Mouse (Mus musculus) heart, postnatal 0 days (tissue): ENCODE data around the gene Ctcf. TPM values are rescaled to one million over a fixed set of nuclear protein-coding genes. Genes with fewer than 3 reads are reported as not detected.
A peak's percentile ranks its signal among the peaks of the same experiment; 100 is the strongest.

Experiments
- ATAC-seq: fragments of 200-750 bp; cut with Nextera tagmentation; 2 replicates; pipeline ENCODE4 v1.8.0; 2017; ENCODE audit warnings: low read depth, moderate number of reproducible peaks, moderate library complexity; ENCODE audit not compliant: insufficient read depth
- DNase-seq: peaks from one replicate; pipeline ENCODE4 v3.0.0-alpha.2; 2016; ENCODE audit warnings: low spot score
- H3K27ac ChIP-seq: fragments of 300-500 bp; sonication (generic); 2 replicates; pipeline ENCODE4 v1.5.1; 2014; ENCODE audit warnings: low read depth, mild to moderate bottlenecking
- H3K27me3 ChIP-seq: fragments of 300-500 bp; sonication (generic); 2 replicates; pipeline ENCODE4 v1.6.1; 2014; ENCODE audit warnings: low read length, mixed read lengths; ENCODE audit not compliant: control insufficient read depth, insufficient read depth
- H3K36me3 ChIP-seq: fragments of 300-500 bp; sonication (generic); replicated peaks from 2 replicates; pipeline ENCODE4 v1.6.1; 2014; ENCODE audit warnings: low read length, mixed read lengths; ENCODE audit not compliant: control insufficient read depth, insufficient read depth
- H3K4me1 ChIP-seq: fragments of 300-500 bp; sonication (generic); 2 replicates; pipeline ENCODE4 v1.6.1; 2014; ENCODE audit warnings: antibody characterized with exemption; ENCODE audit not compliant: control insufficient read depth, insufficient read depth
- H3K4me2 ChIP-seq: fragments of 300-500 bp; sonication (generic); 2 replicates; pipeline ENCODE4 v1.6.1; 2014; ENCODE audit warnings: low read depth, mild to moderate bottlenecking, low read length, moderate library complexity
- H3K4me3 ChIP-seq: fragments of 300-500 bp; sonication (generic); 2 replicates; pipeline ENCODE4 v1.5.1; 2014; ENCODE audit warnings: low read depth, low read length
- H3K9ac ChIP-seq: fragments of 300-500 bp; sonication (generic); replicated peaks from 2 replicates; pipeline ENCODE4 v1.6.1; 2014; ENCODE audit warnings: low read depth, low read length, mixed read lengths
- H3K9me3 ChIP-seq: fragments of 300-500 bp; sonication (generic); replicated peaks from 2 replicates; pipeline ENCODE4 v1.6.1; 2016; ENCODE audit warnings: low read length; ENCODE audit not compliant: control insufficient read depth
- CTCF ChIP-seq: IDR thresholded peaks from 2 replicates; pipeline ENCODE4 v1.5.1; 2016; ENCODE audit warnings: antibody characterized with exemption, control low read depth, low read depth
- EP300 ChIP-seq: IDR thresholded peaks from 2 replicates; pipeline ENCODE4 v1.6.1; 2016; ENCODE audit warnings: antibody characterized with exemption, low read depth
- WGBS: fragments of 180-500 bp; shearing (Covaris S2); extraction: QIAGEN DNeasy Blood & Tissue Kit; methylation state at CpG from one replicate; pipeline ENCODE4 v1.1.7; 2014; 5-methylcytosine and 5-hydroxymethylcytosine counted together
- polyA plus RNA-seq: library from polyadenylated mRNA; unstranded; fragments of >200 nt; fragmentation: Nextera tagmentation; extraction: Ambion mirVana; gene quantifications from 2 replicates; pipeline ENCODE4 v1.2.1, GENCODE M21; 2015
- total RNA-seq: library from RNA; depleted of rRNA; stranded (reverse); fragments of >200 nt; gene quantifications from 2 replicates; pipeline ENCODE4 v1.2.3, GENCODE M21; 2014; ENCODE audit warnings: low replicate concordance

Ctcf gene
- total and polyA plus RNA-seq, 2 experiments from 2014 or later, result 13.7 to 42.0 TPM

DNA sequence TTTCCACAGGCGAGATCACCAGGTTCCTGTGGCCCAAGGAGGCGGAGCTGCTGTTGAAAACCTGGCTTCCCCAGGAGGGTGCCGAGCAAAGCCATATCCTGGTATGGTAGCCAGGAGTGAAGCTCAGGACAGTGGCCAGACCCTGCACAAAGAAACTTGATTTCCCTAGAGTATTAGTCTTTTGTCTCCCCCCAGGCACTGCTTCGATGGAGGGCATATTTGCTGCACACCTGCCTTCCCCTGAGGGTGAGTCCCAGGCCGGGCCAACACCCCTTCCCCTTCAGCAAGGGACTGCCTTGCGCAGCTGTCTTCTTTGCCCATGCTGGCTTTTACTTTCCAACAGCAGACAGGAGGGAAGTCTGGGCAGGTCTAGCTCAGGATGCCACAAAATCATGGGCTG lies 50.2 kb downstream of the Ctcf start:
- H3K9ac ChIP-seq, result no peak overlapping the region; the same call in 1 of the 2 replicates
- peaks cover 28% of the 10 kb centered on the region for H3K36me3 ChIP-seq
- TF ChIP-seq EP300 (no peak), CTCF (no peak)
- ATAC-seq (no peak), DNase-seq (no peak)
- H3K27me3 ChIP-seq, result 0 out of 2 replicates have a peak, but pooled peaks cover 5% of the 10 kb centered on the region
- 69% methylated on average over 6 of the region's 6 CpGs for WGBS
- H3K4me2 ChIP-seq, result peak overlapping the region; percentile 43; the same call in 1 of the 2 replicates
- no peaks in the 10 kb centered on the region for H3K9me3 ChIP-seq
- H3K4me3 ChIP-seq, result peak overlapping the region; percentile 22; the same call in 1 of the 2 replicates
- no peaks in the 10 kb centered on the region for H3K4me1 ChIP-seq
- H3K27ac ChIP-seq, result peak overlapping the region; percentile 14; the same call in 1 of the 2 replicates

DNA sequence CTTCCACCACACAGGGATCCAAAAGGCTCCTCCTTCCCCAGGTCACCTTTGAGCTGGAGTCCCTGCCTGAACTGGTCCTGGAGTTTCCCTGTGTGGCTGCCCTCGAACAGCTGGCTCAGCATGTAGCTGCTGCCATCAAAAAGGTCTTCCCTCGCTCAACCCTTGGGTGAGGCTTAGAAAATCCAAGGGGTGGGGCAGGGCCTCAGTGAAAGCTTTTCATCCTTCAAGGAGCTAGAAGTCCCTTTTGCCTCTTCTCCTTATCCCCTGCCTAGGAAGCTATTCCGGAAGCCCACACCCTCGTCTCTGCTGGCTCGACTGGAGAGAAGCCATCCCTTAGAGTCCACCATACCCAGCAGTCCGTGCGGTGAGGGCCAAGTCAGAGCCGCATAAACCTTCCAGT lies 51.1 kb downstream of the Ctcf start:
- DNase-seq, result no peak
- no peak for ATAC-seq
- Histone ChIP-seq H3K4me3 (no peak overlapping the region), H3K36me3 (peaks cover 19% of the 10 kb centered on the region), H3K27ac (no peak overlapping the region), H3K4me2 (no peak overlapping the region), H3K4me1 (no peaks in the 10 kb centered on the region), H3K27me3 (0 out of 2 replicates have a peak, but pooled peaks cover 5% of the 10 kb centered on the region), H3K9ac (no peak overlapping the region), H3K9me3 (no peaks in the 10 kb centered on the region)
- TF ChIP-seq CTCF, result no peak
- no peak for TF ChIP-seq EP300
- WGBS, result 64% methylated on average over 8 of the region's 8 CpGs

GRCm38 (mm10) chr8:105688242-105688752 lies 51.9 kb downstream of the Ctcf start:
- H3K9ac ChIP-seq, result no peak overlapping the region
- no peak overlapping the region for H3K4me3 ChIP-seq
- H3K9me3 ChIP-seq, result 0 out of 2 replicates have a peak, but pooled peaks cover 6% of the 10 kb centered on the region
- H3K27ac ChIP-seq, result no peak overlapping the region
- 0 out of 2 replicates have a peak, but pooled peaks cover 5% of the 10 kb centered on the region for H3K27me3 ChIP-seq
- H3K4me2 ChIP-seq, result no peak overlapping the region
- H3K4me1 ChIP-seq, result no peaks in the 10 kb centered on the region
- TF ChIP-seq CTCF (no peak), EP300 (no peak)
- ATAC-seq, result no peak
- 31% methylated on average over 14 of the region's 14 CpGs for WGBS
- DNase-seq, result no peak
- peaks cover 12% of the 10 kb centered on the region for H3K36me3 ChIP-seq

DNA sequence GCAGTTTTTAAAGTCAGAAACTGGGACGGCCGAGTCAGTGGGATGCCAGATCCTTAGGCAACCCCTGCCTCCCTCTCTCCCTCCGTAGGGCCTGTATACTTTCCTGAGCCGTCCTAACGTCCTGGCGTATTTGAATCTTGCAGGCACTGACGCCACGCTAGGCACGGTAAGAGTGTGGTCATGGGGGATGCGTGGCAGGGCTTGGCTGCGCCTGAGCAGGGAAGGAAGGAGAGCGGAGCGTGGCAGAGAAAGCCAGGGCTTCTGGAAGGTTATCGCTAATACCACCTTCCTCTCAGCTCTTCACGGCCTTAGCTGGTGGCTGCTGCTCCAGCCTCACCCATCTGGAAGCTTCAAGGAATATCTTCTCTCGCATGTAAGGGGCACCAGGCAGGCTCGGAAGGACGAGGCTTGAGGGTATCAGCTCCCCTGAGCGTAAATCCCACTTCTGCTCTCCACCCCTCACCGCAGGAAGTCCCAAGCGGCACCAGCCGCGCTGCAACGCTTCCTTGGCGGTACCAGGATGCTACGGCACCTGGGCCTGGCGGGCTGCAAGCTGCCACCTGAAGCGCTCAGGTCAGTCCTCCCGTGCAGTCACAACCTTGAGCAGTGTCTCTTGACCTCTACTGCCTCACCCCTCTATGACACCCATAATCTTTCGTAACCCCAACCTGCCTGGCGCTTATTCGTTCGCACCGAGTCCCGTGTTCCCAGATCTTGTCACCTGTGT lies 53.1 kb downstream of the Ctcf start:
- no peak for TF ChIP-seq EP300
- TF ChIP-seq CTCF, result no peak
- Histone ChIP-seq H3K27me3 (peaks cover 9% of the 10 kb centered on the region; the same call in 1 of the 2 replicates), H3K4me3 (no peak overlapping the region), H3K9ac (no peak overlapping the region), H3K4me2 (no peak overlapping the region), H3K27ac (no peak overlapping the region), H3K9me3 (0 out of 2 replicates have a peak, but pooled peaks cover 6% of the 10 kb centered on the region), H3K36me3 (0 out of 2 replicates have a peak, but pooled peaks cover under 1% of the 10 kb centered on the region), H3K4me1 (peaks cover 6% of the 10 kb centered on the region)
- ATAC-seq (no peak), DNase-seq (no peak)
- WGBS, result 55% methylated on average over 35 of the region's 35 CpGs

GRCm38 (mm10) chr8:105689983-105690360 lies 53.6 kb downstream of the Ctcf start:
- TF ChIP-seq EP300, result no peak
- TF ChIP-seq CTCF, result no peak
- Histone ChIP-seq H3K27me3 (peaks cover 15% of the 10 kb centered on the region; the same call in 1 of the 2 replicates), H3K4me2 (no peak overlapping the region), H3K36me3 (no peaks in the 10 kb centered on the region), H3K9me3 (0 out of 2 replicates have a peak, but pooled peaks cover 6% of the 10 kb centered on the region), H3K27ac (no peak overlapping the region), H3K9ac (no peak overlapping the region), H3K4me3 (no peak overlapping the region), H3K4me1 (peaks cover 6% of the 10 kb centered on the region)
- DNase-seq (no peak), ATAC-seq (no peak)
- WGBS, result 86% methylated on average over 9 of the region's 9 CpGs

DNA sequence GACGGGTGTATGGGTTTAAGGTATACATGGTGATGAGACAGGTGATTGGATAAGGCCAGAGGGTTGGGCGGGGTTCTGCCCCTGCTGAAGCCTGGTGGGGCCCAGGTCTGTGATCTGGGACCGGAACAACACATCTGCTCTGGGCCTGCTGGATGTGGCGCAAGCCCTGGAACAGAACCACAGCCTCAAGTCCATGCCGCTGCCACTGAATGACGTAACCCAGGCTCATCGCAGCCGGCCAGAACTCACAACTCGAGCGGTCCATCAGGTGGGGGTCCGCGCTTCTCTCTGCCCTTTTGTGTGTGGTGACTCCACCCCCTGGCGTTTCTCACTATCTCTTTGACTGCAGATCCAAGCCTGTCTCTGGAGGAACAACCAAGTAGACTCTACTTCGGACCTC lies 54.6 kb downstream of the Ctcf start:
- DNase-seq (no peak), ATAC-seq (no peak)
- Histone ChIP-seq H3K4me3 (no peak overlapping the region), H3K4me1 (peaks cover 6% of the 10 kb centered on the region), H3K36me3 (no peaks in the 10 kb centered on the region), H3K27ac (no peak overlapping the region), H3K27me3 (peaks cover 19% of the 10 kb centered on the region; the same call in 1 of the 2 replicates), H3K9ac (no peak overlapping the region), H3K4me2 (no peak overlapping the region), H3K9me3 (0 out of 2 replicates have a peak, but pooled peaks cover 6% of the 10 kb centered on the region)
- WGBS, result 65% methylated on average over 14 of the region's 14 CpGs
- TF ChIP-seq CTCF (no peak), EP300 (no peak)
